Mouse (Mus musculus) neutrophil, adult 5-6 weeks (primary cell): ENCODE measurements around the gene Tmem169. TPM values are rescaled to one million over a fixed set of nuclear protein-coding genes. Genes with fewer than 3 reads are reported as not detected.

Experiments
- ATAC-seq: fragments of 151-379, 151-347 bp; 2 replicates; pipeline ENCODE4 v1.8.0; 2017; ENCODE audit warnings: mild to moderate bottlenecking, moderate TSS enrichment; ENCODE audit not compliant: insufficient number of reproducible peaks, poor library complexity, low FRiP score, severe bottlenecking; ENCODE audit errors: extremely low read depth
- total RNA-seq: library from RNA; stranded (forward); fragments of 200-1000 nt; gene quantifications from 2 replicates; pipeline ENCODE4 v1.2.3, GENCODE M21; 2017

Tmem169 gene
- total RNA-seq, 1 experiment from 2014 or later: 0.12 TPM

- ATAC-seq: no peak
These were observed 31.3 kb downstream of the Tmem169 start for GRCm38 (mm10) chr1:72315447-72315846.

GRCm38 (mm10) chr1:72316409-72316808 is 32.2 kb downstream of the Tmem169 start:
- no peak for ATAC-seq

GRCm38 (mm10) chr1:72316901-72317300 is 32.7 kb downstream of the Tmem169 start:
- ATAC-seq: no peak

- no peak for ATAC-seq
These were observed 36.6 kb downstream of the Tmem169 start for GRCm38 (mm10) chr1:72320759-72321158.

- no peak for ATAC-seq
These were observed 39.1 kb downstream of the Tmem169 start for GRCm38 (mm10) chr1:72323248-72323647.

GRCm38 (mm10) chr1:72326162-72326821 is 42.1 kb downstream of the Tmem169 start:
- ATAC-seq: no peak

- no peak for ATAC-seq
These were observed 50.6 kb downstream of the Tmem169 start for GRCm38 (mm10) chr1:72334807-72335206.

GRCm38 (mm10) chr1:72336780-72337179 is 52.6 kb downstream of the Tmem169 start:
- ATAC-seq: no peak

GRCm38 (mm10) chr1:72338341-72338740 is 54.2 kb downstream of the Tmem169 start:
- ATAC-seq: no peak

- no peak for ATAC-seq
These were observed 63.7 kb downstream of the Tmem169 start for GRCm38 (mm10) chr1:72347873-72348272.

Other genes starting within 250 kb of the Tmem169 start
- 1.5 and 2.6 TPM in 2 replicates for gene Mreg, start 72.1 kb upstream of the Tmem169 start, total RNA-seq
- gene Pecr, start 55 bp upstream of the Tmem169 start, total RNA-seq: 0.93 and 1.5 TPM in 2 replicates
- gene Xrcc5, start 23.1 kb downstream of the Tmem169 start, total RNA-seq: 21.9 and 22.1 TPM in 2 replicates